Mouse (Mus musculus) heart, adult 2 months (tissue): ENCODE measurements around the gene Scnn1a.

Source experiments
- CTCF ChIP-seq: fragments of 200-600 bp; IDR thresholded peaks from 2 replicates; pipeline ENCODE4 v1.8.1; 2022; ENCODE audit warnings: antibody characterized with exemption, mild to moderate bottlenecking, moderate library complexity
- EP300 ChIP-seq: fragments of 200-500 bp; IDR thresholded peaks from 2 replicates; pipeline ENCODE4 v1.6.1; 2011; ENCODE audit warnings: low read depth, low read length, control low read depth; ENCODE audit not compliant: insufficient read depth
- POLR2A ChIP-seq: fragments of 200-500 bp; IDR thresholded peaks from 2 replicates; pipeline ENCODE4 v1.6.1; 2011; ENCODE audit warnings: mild to moderate bottlenecking, low read depth, low read length, control low read depth; ENCODE audit not compliant: insufficient read depth

- TF ChIP-seq POLR2A = no peak
- no peak for TF ChIP-seq EP300
- no peak for TF ChIP-seq CTCF
These were observed 6.3 kb upstream of the Scnn1a start for GRCm38 (mm10) chr6:125314231-125314563.
